Mouse (Mus musculus): Measurements from ENCODE around the gene Eno3.

GRCm38 (mm10) chr11:70678576-70678975 lies 21.6 kb downstream of the Eno3 start:
- TF ChIP-seq CTCF (IDR thresholded peaks at IDR 0.05; ENCODE audit: low read depth, low read length) (no peak), GATA1 (IDR thresholded peaks at IDR 0.05; ENCODE audit: borderline replicate concordance, low read length) (no peak), TAL1 (conservative IDR thresholded peaks at IDR 0.05; ENCODE audit: low read depth, low read length) (no peak), GATA2 (IDR thresholded peaks at IDR 0.05; ENCODE audit: borderline replicate concordance, low read depth, low read length) (no peak)

All from G1E (cell line).